Mouse (Mus musculus) limb, embryonic 14.5 days (tissue): ENCODE measurements around the gene Dennd2a. TPM values are rescaled to one million over a fixed set of nuclear protein-coding genes. Genes with fewer than 3 reads are reported as not detected.

Source experiments
- ATAC-seq: fragments of 200-750 bp; cut with Nextera tagmentation; 2 replicates; pipeline ENCODE4 v1.8.0; 2017; ENCODE audit warnings: low read depth, moderate number of reproducible peaks, moderate TSS enrichment; ENCODE audit not compliant: low FRiP score
- DNase-seq: peaks from one replicate; pipeline ENCODE4 v3.0.0-alpha.2; 2015; ENCODE audit warnings: low spot score
- H3K27ac ChIP-seq: fragments of 300-500 bp; sonication (generic); replicated peaks from 2 replicates; pipeline ENCODE4 v1.5.1; 2014; ENCODE audit warnings: low read depth, mild to moderate bottlenecking, low read length, moderate library complexity, mixed read lengths
- H3K27me3 ChIP-seq: fragments of 300-500 bp; sonication (generic); 2 replicates; pipeline ENCODE4 v1.6.1; 2014; ENCODE audit warnings: low read length, mixed read lengths; ENCODE audit not compliant: control insufficient read depth, insufficient read depth
- H3K36me3 ChIP-seq: fragments of 300-500 bp; sonication (generic); 2 replicates; pipeline ENCODE4 v1.6.1; 2014; ENCODE audit warnings: mild to moderate bottlenecking, low read length, moderate library complexity, mixed read lengths; ENCODE audit not compliant: control insufficient read depth, insufficient read depth
- H3K4me1 ChIP-seq: fragments of 300-500 bp; sonication (generic); 2 replicates; pipeline ENCODE4 v1.6.1; 2014; ENCODE audit warnings: antibody characterized with exemption, low read length, mixed read lengths; ENCODE audit not compliant: control insufficient read depth, insufficient read depth
- H3K4me2 ChIP-seq: fragments of 300-500 bp; sonication (generic); replicated peaks from 2 replicates; pipeline ENCODE4 v1.6.1; 2014; ENCODE audit warnings: low read depth, mild to moderate bottlenecking, low read length, moderate library complexity; ENCODE audit not compliant: severe bottlenecking
- H3K4me3 ChIP-seq: fragments of 300-500 bp; sonication (generic); replicated peaks from 2 replicates; pipeline ENCODE4 v1.5.1; 2014; ENCODE audit warnings: low read length
- H3K9ac ChIP-seq: fragments of 300-500 bp; sonication (generic); 2 replicates; pipeline ENCODE4 v1.6.1; 2014; ENCODE audit warnings: mild to moderate bottlenecking, low read depth, low read length, moderate library complexity; ENCODE audit not compliant: severe bottlenecking
- H3K9me3 ChIP-seq: fragments of 300-500 bp; sonication (generic); 2 replicates; pipeline ENCODE4 v1.6.1; 2016; ENCODE audit warnings: low read length; ENCODE audit not compliant: control insufficient read depth
- POLR2A ChIP-seq: fragments of 200-500 bp; IDR thresholded peaks from 2 replicates; pipeline ENCODE4 v1.8.0; 2012; ENCODE audit warnings: inconsistent platforms, mild to moderate bottlenecking, moderate library complexity, borderline replicate concordance; ENCODE audit not compliant: insufficient read depth, insufficient read length; ENCODE audit errors: extremely low read depth
- WGBS: fragments of 180-500 bp; shearing (Covaris S2); extraction: QIAGEN DNeasy Blood & Tissue Kit; methylation state at CpG from one replicate; pipeline ENCODE4 v1.1.7; 2014; 5-methylcytosine and 5-hydroxymethylcytosine counted together
- polyA plus RNA-seq, 2 experiments: library from polyadenylated mRNA; depleted of rRNA in 1 of 2; stranded (reverse) in 1 of 2; unstranded in 1 of 2; fragments of >200 nt; fragmentation: Nextera tagmentation in 1 of 2; extraction: Ambion mirVana in 1 of 2; gene quantifications; 2 replicates each; pipeline versions ENCODE4 v1.2.1 to v1.2.3; 2012 to 2014

Dennd2a gene
- polyA plus RNA-seq, 2 experiments: 28.3 to 52.2 TPM

- no peak overlapping the region for H3K27ac ChIP-seq
- DNase-seq (no peak), ATAC-seq (no peak)
- no peak overlapping the region for H3K4me2 ChIP-seq
- H3K4me1 ChIP-seq: no peaks in the 10 kb centered on the region
- no peak overlapping the region for H3K9ac ChIP-seq
- no peak overlapping the region for H3K4me3 ChIP-seq
- H3K9me3 ChIP-seq: no peaks in the 10 kb centered on the region
- no peak for TF ChIP-seq POLR2A
- no peaks in the 10 kb centered on the region for H3K36me3 ChIP-seq
- WGBS: 84% methylated on average over 5 of the region's 5 CpGs
- H3K27me3 ChIP-seq: no peaks in the 10 kb centered on the region
Observed at GRCm38 (mm10) chr6:39435875-39436274, 121.8 kb downstream of the Dennd2a start.

GRCm38 (mm10) chr6:39434886-39435492 lies 122.7 kb downstream of the Dennd2a start:
- ATAC-seq (no peak), DNase-seq (no peak)
- Histone ChIP-seq H3K4me2 (no peak overlapping the region), H3K9me3 (no peaks in the 10 kb centered on the region), H3K36me3 (no peaks in the 10 kb centered on the region), H3K27me3 (no peaks in the 10 kb centered on the region), H3K4me1 (no peaks in the 10 kb centered on the region), H3K9ac (no peak overlapping the region), H3K27ac (no peak overlapping the region), H3K4me3 (no peak overlapping the region)
- WGBS: 69% methylated on average over 2 of the region's 2 CpGs
- TF ChIP-seq POLR2A: no peak

GRCm38 (mm10) chr6:39434111-39434885 lies 123.4 kb downstream of the Dennd2a start:
- H3K4me3 ChIP-seq: no peak overlapping the region
- H3K4me1 ChIP-seq: no peaks in the 10 kb centered on the region
- ATAC-seq (no peak), DNase-seq (no peak)
- H3K36me3 ChIP-seq: no peaks in the 10 kb centered on the region
- 69% methylated on average over 2 of the region's 2 CpGs for WGBS
- H3K9me3 ChIP-seq: no peaks in the 10 kb centered on the region
- no peaks in the 10 kb centered on the region for H3K27me3 ChIP-seq
- H3K4me2 ChIP-seq: no peak overlapping the region
- TF ChIP-seq POLR2A: no peak
- H3K9ac ChIP-seq: no peak overlapping the region
- H3K27ac ChIP-seq: no peak overlapping the region

GRCm38 (mm10) chr6:39433701-39434100 lies 124.0 kb downstream of the Dennd2a start:
- no peak overlapping the region for H3K27ac ChIP-seq
- no peak for DNase-seq
- no peak overlapping the region for H3K9ac ChIP-seq
- no peaks in the 10 kb centered on the region for H3K27me3 ChIP-seq
- H3K9me3 ChIP-seq: no peaks in the 10 kb centered on the region
- no peaks in the 10 kb centered on the region for H3K36me3 ChIP-seq
- TF ChIP-seq POLR2A: no peak
- no peak overlapping the region for H3K4me2 ChIP-seq
- no peak overlapping the region for H3K4me3 ChIP-seq
- no peak for ATAC-seq
- H3K4me1 ChIP-seq: no peaks in the 10 kb centered on the region

GRCm38 (mm10) chr6:39433174-39433573 lies 124.5 kb downstream of the Dennd2a start:
- Histone ChIP-seq H3K27me3 (no peaks in the 10 kb centered on the region), H3K36me3 (no peaks in the 10 kb centered on the region), H3K4me3 (no peak overlapping the region), H3K4me2 (no peak overlapping the region), H3K9me3 (no peaks in the 10 kb centered on the region), H3K4me1 (no peaks in the 10 kb centered on the region), H3K9ac (no peak overlapping the region), H3K27ac (no peak overlapping the region)
- WGBS: 88% methylated on average over 4 of the region's 4 CpGs
- ATAC-seq: no peak
- DNase-seq: no peak
- no peak for TF ChIP-seq POLR2A
